Comparison of ENCODE assay signal across 16 mouse cellular contexts in genomic region chr4:145316708-145317107, GRCm38 (mm10). TPM values are rescaled to one million over a fixed set of nuclear protein-coding genes. Genes with fewer than 3 reads are reported as not detected.
"Had no signal": no experiment of that assay in that cellular context is flagged by ENCODE, and none has a peak within 500 bp of the region (broad histone marks: within the 10 kb centered on the region; RNA-seq: fewer than 3 reads in every experiment).

No protein-coding gene starts in this region.

- H3K9me3 ChIP-seq: neural tube, embryonic 13.5 days; neural tube, embryonic 15.5 days; stomach, embryonic 15.5 days had no signal

- H3K4me3 ChIP-seq: neural tube, embryonic 13.5 days; neural tube, embryonic 15.5 days; stomach, embryonic 15.5 days had no signal

- H3K9ac ChIP-seq: neural tube, embryonic 13.5 days; neural tube, embryonic 15.5 days; stomach, embryonic 15.5 days had no signal

- H3K4me1 ChIP-seq: neural tube, embryonic 13.5 days; neural tube, embryonic 15.5 days; stomach, embryonic 15.5 days had no signal

- DNase-seq: retina, postnatal 1 day; right cerebral cortex, adult 18-20 months; right cerebral cortex, postnatal 14 days; right cerebral cortex, postnatal 25 days; right cerebral cortex, postnatal 4 days; spleen, adult 18-20 months; thymus, adult 18-20 months; thymus, adult 2 months; thymus, postnatal 14 days; thymus, postnatal 25 days; thymus, postnatal 36 days had no signal

- H3K4me2 ChIP-seq: neural tube, embryonic 13.5 days; neural tube, embryonic 15.5 days; stomach, embryonic 15.5 days had no signal

- H3K36me3 ChIP-seq: neural tube, embryonic 13.5 days; neural tube, embryonic 15.5 days; stomach, embryonic 15.5 days had no signal

- H3K27ac ChIP-seq: neural tube, embryonic 13.5 days; neural tube, embryonic 15.5 days; stomach, embryonic 15.5 days; stomach, postnatal 0 days had no signal

RNA-seq across cellular contexts. Expression of gene Tnfrsf8, which starts 1.7 kb away (rescaled TPM):
- polyA plus RNA-seq: neural tube, embryonic 13.5 days; neural tube, embryonic 14.5 days had no signal
